Mouse (Mus musculus) heart, embryonic 13.5 days (tissue): ENCODE measurements around the gene Ttbk2. TPM values are rescaled to one million over a fixed set of nuclear protein-coding genes. Genes with fewer than 3 reads are reported as not detected.

Experiments used
- ATAC-seq: fragments of 200-750 bp; cut with Nextera tagmentation; 2 replicates; pipeline ENCODE4 v1.8.0; 2017; ENCODE audit warnings: moderate TSS enrichment; ENCODE audit not compliant: insufficient number of reproducible peaks, low FRiP score, low TSS enrichment; ENCODE audit errors: extremely low read depth
- H3K27ac ChIP-seq: fragments of 300-500 bp; sonication (generic); replicated peaks from 2 replicates; pipeline ENCODE4 v1.5.1; 2015; ENCODE audit warnings: moderate library complexity, mild to moderate bottlenecking, inconsistent platforms
- H3K27me3 ChIP-seq: fragments of 300-500 bp; sonication (generic); replicated peaks from 2 replicates; pipeline ENCODE4 v1.6.1; 2015; ENCODE audit warnings: mild to moderate bottlenecking, inconsistent platforms
- H3K36me3 ChIP-seq: fragments of 300-500 bp; sonication (generic); 2 replicates; pipeline ENCODE4 v1.6.1; 2015; ENCODE audit warnings: mild to moderate bottlenecking, inconsistent platforms
- H3K4me1 ChIP-seq: fragments of 300-500 bp; sonication (generic); 2 replicates; pipeline ENCODE4 v1.6.1; 2015; ENCODE audit warnings: inconsistent platforms
- H3K4me2 ChIP-seq: fragments of 300-500 bp; sonication (generic); 2 replicates; pipeline ENCODE4 v1.6.1; 2015; ENCODE audit warnings: inconsistent platforms, mild to moderate bottlenecking, moderate library complexity
- H3K4me3 ChIP-seq: fragments of 300-500 bp; sonication (generic); 2 replicates; pipeline ENCODE4 v1.5.1; 2015; ENCODE audit warnings: moderate library complexity, mild to moderate bottlenecking, inconsistent platforms
- H3K9ac ChIP-seq: fragments of 300-500 bp; sonication (generic); 2 replicates; pipeline ENCODE4 v1.6.1; 2015; ENCODE audit warnings: inconsistent platforms, mild to moderate bottlenecking, moderate library complexity
- H3K9me3 ChIP-seq: fragments of 300-500 bp; sonication (generic); 2 replicates; pipeline ENCODE4 v1.6.1; 2016; ENCODE audit warnings: inconsistent platforms
- WGBS: fragments of 180-500 bp; shearing (Covaris S2); methylation state at CpG from one replicate; pipeline ENCODE4 v1.1.7; 2015; ENCODE audit warnings: mixed read lengths; 5-methylcytosine and 5-hydroxymethylcytosine counted together
- polyA plus RNA-seq: library from polyadenylated mRNA; unstranded; fragments of >200 nt; fragmentation: Nextera tagmentation; extraction: Ambion mirVana; gene quantifications from 2 replicates; pipeline ENCODE4 v1.2.1, GENCODE M21; 2015

Gene Ttbk2
- polyA plus RNA-seq, 1 experiment from 2014 or later: 2.6 TPM

- 35% methylated on average over 1 of the region's 1 CpGs for WGBS
- Histone ChIP-seq H3K27ac (no peak overlapping the region), H3K4me3 (no peak overlapping the region), H3K4me2 (no peak overlapping the region), H3K9ac (no peak overlapping the region), H3K9me3 (no peaks in the 10 kb centered on the region), H3K27me3 (no peaks in the 10 kb centered on the region), H3K4me1 (peaks cover 14% of the 10 kb centered on the region), H3K36me3 (no peaks in the 10 kb centered on the region)
- ATAC-seq: no peak
These were observed 2.2 kb upstream of the Ttbk2 start for GRCm38 (mm10) chr2:120852626-120853025.

GRCm38 (mm10) chr2:120849449-120850423 is 668 bp downstream of the Ttbk2 start, which contains the start of gene Cdan1:
Cdan1 (minus strand) TSS chr2:120850128.
- H3K27ac ChIP-seq: peak within 1 kb of the TSS; percentile 65
- peak within 1 kb of the TSS; percentile 91 for H3K9ac ChIP-seq
- peak within 1 kb of the TSS; percentile 80 for H3K4me2 ChIP-seq
- ATAC-seq: peak; percentile 56
- no peaks in the 10 kb centered on the region for H3K27me3 ChIP-seq
- peak within 1 kb of the TSS; percentile 79 for H3K4me3 ChIP-seq
- under 1% methylated on average over 54 of the region's 71 CpGs for WGBS
- no peaks in the 10 kb centered on the region for H3K9me3 ChIP-seq
- H3K36me3 ChIP-seq: no peaks in the 10 kb centered on the region
- peaks cover 14% of the 10 kb centered on the region for H3K4me1 ChIP-seq

GRCm38 (mm10) chr2:120845280-120845679 is 5.1 kb downstream of the Ttbk2 start:
- no peak for ATAC-seq
- Histone ChIP-seq H3K36me3 (no peaks in the 10 kb centered on the region), H3K27me3 (no peaks in the 10 kb centered on the region), H3K4me1 (peaks cover 21% of the 10 kb centered on the region), H3K9ac (no peak overlapping the region), H3K9me3 (no peaks in the 10 kb centered on the region), H3K4me2 (no peak overlapping the region), H3K4me3 (no peak overlapping the region), H3K27ac (no peak overlapping the region)
- 91% methylated on average over 1 of the region's 1 CpGs for WGBS

- Histone ChIP-seq H3K9me3 (no peaks in the 10 kb centered on the region), H3K36me3 (no peaks in the 10 kb centered on the region), H3K27ac (no peak overlapping the region), H3K27me3 (no peaks in the 10 kb centered on the region), H3K4me1 (peaks cover 20% of the 10 kb centered on the region), H3K4me2 (no peak overlapping the region), H3K9ac (no peak overlapping the region), H3K4me3 (no peak overlapping the region)
- no peak for ATAC-seq
- WGBS: 42% methylated on average over 4 of the region's 4 CpGs
These were observed 6.4 kb downstream of the Ttbk2 start for GRCm38 (mm10) chr2:120843990-120844389.

- Histone ChIP-seq H3K4me2 (no peak overlapping the region), H3K4me3 (no peak overlapping the region), H3K4me1 (peaks cover 20% of the 10 kb centered on the region), H3K9ac (no peak overlapping the region), H3K27ac (no peak overlapping the region), H3K9me3 (no peaks in the 10 kb centered on the region), H3K27me3 (no peaks in the 10 kb centered on the region), H3K36me3 (no peaks in the 10 kb centered on the region)
- no peak for ATAC-seq
- 82% methylated on average over 1 of the region's 1 CpGs for WGBS
These were observed 9.2 kb downstream of the Ttbk2 start for GRCm38 (mm10) chr2:120841211-120841610.

GRCm38 (mm10) chr2:120835167-120835566 is 15.2 kb downstream of the Ttbk2 start:
- Histone ChIP-seq H3K9me3 (no peaks in the 10 kb centered on the region), H3K27me3 (no peaks in the 10 kb centered on the region), H3K27ac (no peak overlapping the region), H3K36me3 (peaks cover 12% of the 10 kb centered on the region), H3K4me1 (peaks cover 9% of the 10 kb centered on the region), H3K4me3 (no peak overlapping the region), H3K9ac (no peak overlapping the region), H3K4me2 (no peak overlapping the region)
- no peak for ATAC-seq
- 94% methylated on average over 4 of the region's 4 CpGs for WGBS

- H3K27ac ChIP-seq: no peak overlapping the region
- no peak overlapping the region for H3K4me3 ChIP-seq
- 49% methylated on average over 1 of the region's 1 CpGs for WGBS
- H3K36me3 ChIP-seq: peaks cover 12% of the 10 kb centered on the region; the same call in 1 of the 2 replicates
- H3K9ac ChIP-seq: no peak overlapping the region
- no peak overlapping the region for H3K4me2 ChIP-seq
- no peak for ATAC-seq
- H3K27me3 ChIP-seq: no peaks in the 10 kb centered on the region
- H3K9me3 ChIP-seq: no peaks in the 10 kb centered on the region
- 0 out of 2 replicates have a peak, but pooled peaks cover 2% of the 10 kb centered on the region for H3K4me1 ChIP-seq
These were observed 23.3 kb downstream of the Ttbk2 start for GRCm38 (mm10) chr2:120826936-120827638.

GRCm38 (mm10) chr2:120770265-120770935 is 80.0 kb downstream of the Ttbk2 start:
- Histone ChIP-seq H3K4me3 (no peak overlapping the region), H3K27me3 (no peaks in the 10 kb centered on the region), H3K9me3 (no peaks in the 10 kb centered on the region), H3K9ac (no peak overlapping the region), H3K36me3 (peaks cover 53% of the 10 kb centered on the region), H3K27ac (no peak overlapping the region), H3K4me2 (no peak overlapping the region), H3K4me1 (no peaks in the 10 kb centered on the region)
- 87% methylated on average over 2 of the region's 2 CpGs for WGBS
- no peak for ATAC-seq

GRCm38 (mm10) chr2:120761922-120762321 is 88.5 kb downstream of the Ttbk2 start:
- Histone ChIP-seq H3K9ac (no peak overlapping the region), H3K27me3 (no peaks in the 10 kb centered on the region), H3K4me3 (no peak overlapping the region), H3K9me3 (no peaks in the 10 kb centered on the region), H3K36me3 (peaks cover 54% of the 10 kb centered on the region), H3K4me1 (no peaks in the 10 kb centered on the region), H3K4me2 (no peak overlapping the region), H3K27ac (no peak overlapping the region)
- ATAC-seq: no peak

- 77% methylated on average over 2 of the region's 2 CpGs for WGBS
- Histone ChIP-seq H3K4me1 (peaks cover 6% of the 10 kb centered on the region; the same call in 1 of the 2 replicates), H3K27me3 (no peaks in the 10 kb centered on the region), H3K4me3 (no peak overlapping the region), H3K9me3 (no peaks in the 10 kb centered on the region), H3K27ac (no peak overlapping the region), H3K9ac (no peak overlapping the region), H3K36me3 (peaks cover 68% of the 10 kb centered on the region), H3K4me2 (no peak overlapping the region)
- ATAC-seq: no peak
These were observed 102.4 kb downstream of the Ttbk2 start for GRCm38 (mm10) chr2:120748041-120748440.

- H3K4me1 ChIP-seq: peaks cover 6% of the 10 kb centered on the region; the same call in 1 of the 2 replicates
- H3K27me3 ChIP-seq: no peaks in the 10 kb centered on the region
- no peak overlapping the region for H3K9ac ChIP-seq
- no peak overlapping the region for H3K4me2 ChIP-seq
- H3K27ac ChIP-seq: no peak overlapping the region
- H3K4me3 ChIP-seq: no peak overlapping the region
- no peaks in the 10 kb centered on the region for H3K9me3 ChIP-seq
- ATAC-seq: no peak
- WGBS: 84% methylated on average over 1 of the region's 1 CpGs
- H3K36me3 ChIP-seq: peaks cover 75% of the 10 kb centered on the region
These were observed 104.9 kb downstream of the Ttbk2 start for GRCm38 (mm10) chr2:120745496-120745895.
